Mouse (Mus musculus): ENCODE data around the gene Rps19.

DNA sequence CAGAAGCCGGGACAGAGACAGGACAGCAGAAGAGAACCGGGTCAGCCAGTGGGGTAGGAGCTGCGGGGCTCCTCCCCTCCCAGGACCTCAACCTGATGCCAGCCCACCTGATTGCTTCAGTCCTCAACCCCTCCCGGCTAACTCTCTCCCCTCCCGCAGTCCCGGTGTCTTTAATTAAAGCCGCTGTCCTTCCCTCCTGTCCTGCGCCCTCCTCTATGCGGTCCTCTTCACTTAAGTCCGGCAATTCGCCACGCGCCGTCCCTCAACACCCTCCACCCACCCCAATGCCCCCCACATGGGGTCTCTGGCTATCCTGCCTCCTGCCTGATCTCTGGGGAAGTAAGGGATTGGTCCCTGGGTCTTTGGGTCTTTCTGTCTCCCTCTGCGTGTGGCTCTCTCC is 47.5 kb downstream of the Rps19 start:
- TF ChIP-seq CTCF (IDR thresholded peaks at IDR 0.05; ENCODE audit: low read depth, low read length), result no peak
- no peak for TF ChIP-seq POLR2A (IDR thresholded peaks at IDR 0.05; ENCODE audit: insufficient read depth, low read length)
- TF ChIP-seq EP300 (IDR thresholded peaks at IDR 0.05; ENCODE audit: insufficient read depth, low read depth, low read length), result no peak

Data from ES-Bruce4 (cell line).